Mouse (Mus musculus) adrenal gland, postnatal 4 days (tissue): ENCODE results near the gene Clasp1. TPM values are rescaled to one million over a fixed set of nuclear protein-coding genes. Genes with fewer than 3 reads are reported as not detected.

Experiments used
- DNase-seq, 2 experiments: peaks; one replicate each; pipeline ENCODE4 v3.0.0; 2021 to 2022; ENCODE audit warnings: low spot score in 2 of 2, mixed read lengths in 2 of 2
- total RNA-seq, 2 experiments: library from RNA; stranded (reverse); gene quantifications; 2 replicates each; pipeline ENCODE4 v1.2.3; 2021

The Clasp1 gene
- total RNA-seq, 2 experiments from 2014 or later: 61.6 to 74.2 TPM

GRCm38 (mm10) chr1:118402556-118402955, 13.7 kb downstream of the Clasp1 start:
- no peak for DNase-seq

- no peak for DNase-seq
Measured at GRCm38 (mm10) chr1:118402966-118403365, 14.1 kb downstream of the Clasp1 start.

- no peak for DNase-seq
Measured at GRCm38 (mm10) chr1:118403440-118403839, 14.6 kb downstream of the Clasp1 start.

GRCm38 (mm10) chr1:118407586-118408250, 18.9 kb downstream of the Clasp1 start:
- DNase-seq: no peak

- no peak for DNase-seq
Measured at GRCm38 (mm10) chr1:118409249-118409648, 20.4 kb downstream of the Clasp1 start.

- DNase-seq: no peak
Measured at GRCm38 (mm10) chr1:118410824-118411223, 22.0 kb downstream of the Clasp1 start.

GRCm38 (mm10) chr1:118413169-118413568, 24.3 kb downstream of the Clasp1 start:
- no peak for DNase-seq

- no peak for DNase-seq
Measured at GRCm38 (mm10) chr1:118417047-118417730, 28.3 kb downstream of the Clasp1 start.

- DNase-seq: no peak
Measured at GRCm38 (mm10) chr1:118419399-118419798, 30.5 kb downstream of the Clasp1 start.

- no peak for DNase-seq
Measured at GRCm38 (mm10) chr1:118421149-118421548, 32.3 kb downstream of the Clasp1 start.

- DNase-seq: no peak
Measured at GRCm38 (mm10) chr1:118422812-118423211, 34.0 kb downstream of the Clasp1 start.

- no peak for DNase-seq
Measured at GRCm38 (mm10) chr1:118425982-118426381, 37.1 kb downstream of the Clasp1 start.

GRCm38 (mm10) chr1:118428354-118429084, 39.7 kb downstream of the Clasp1 start:
- no peak for DNase-seq

GRCm38 (mm10) chr1:118431548-118431947, 42.7 kb downstream of the Clasp1 start:
- DNase-seq: no peak

GRCm38 (mm10) chr1:118435001-118435473, 46.2 kb downstream of the Clasp1 start:
- no peak for DNase-seq

GRCm38 (mm10) chr1:118437856-118438255, 49.0 kb downstream of the Clasp1 start:
- DNase-seq: no peak

GRCm38 (mm10) chr1:118438332-118438731, 49.5 kb downstream of the Clasp1 start:
- no peak for DNase-seq

- DNase-seq: no peak
Measured at GRCm38 (mm10) chr1:118440547-118440946, 51.7 kb downstream of the Clasp1 start.

- DNase-seq: no peak
Measured at GRCm38 (mm10) chr1:118444420-118444819, 55.6 kb downstream of the Clasp1 start.

- DNase-seq: no peak
Measured at GRCm38 (mm10) chr1:118444988-118445387, 56.1 kb downstream of the Clasp1 start.

- no peak for DNase-seq
Measured at GRCm38 (mm10) chr1:118445441-118445840, 56.6 kb downstream of the Clasp1 start.

GRCm38 (mm10) chr1:118446006-118446405, 57.1 kb downstream of the Clasp1 start:
- DNase-seq: no peak
